Mouse (Mus musculus) common myeloid progenitor, adult 5-6 weeks (primary cell): Measurements from ENCODE around the gene 4933427D14Rik. TPM values are rescaled to one million over a fixed set of nuclear protein-coding genes. Genes with fewer than 3 reads are reported as not detected.

Experiments
- ATAC-seq: replicated peaks from 2 replicates; pipeline ENCODE4 v1.8.0; 2016; ENCODE audit warnings: low read depth, mild to moderate bottlenecking, moderate TSS enrichment, inconsistent platforms; ENCODE audit not compliant: poor library complexity, severe bottlenecking
- total RNA-seq: library from RNA; stranded (forward); fragments of 200-1000, 187-1606 nt; gene quantifications from 2 replicates; pipeline ENCODE4 v1.2.3, GENCODE M21; 2017

Gene 4933427D14Rik
- total RNA-seq, 1 experiment from 2014 or later: 21.7 TPM

DNA sequence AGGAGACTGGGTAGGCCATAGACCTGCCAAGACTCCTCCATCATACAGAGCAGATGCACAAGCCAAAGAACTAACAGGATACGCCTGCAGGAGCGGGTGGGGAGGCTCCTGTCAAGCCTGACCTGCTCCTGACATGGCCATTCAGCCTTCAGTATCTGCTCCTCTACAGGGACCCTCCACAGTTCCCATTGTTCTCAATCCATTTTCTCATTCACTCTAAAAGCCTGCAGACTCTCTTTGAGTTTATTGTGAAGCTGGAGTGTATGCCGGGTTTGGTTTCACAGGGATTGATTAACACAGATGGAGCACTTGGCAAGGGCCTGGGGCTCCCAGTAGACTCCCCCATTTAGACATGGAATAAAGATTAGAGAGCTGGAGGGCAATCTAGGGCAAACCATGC lies 59.3 kb downstream of the 4933427D14Rik start:
- no peak for ATAC-seq

DNA sequence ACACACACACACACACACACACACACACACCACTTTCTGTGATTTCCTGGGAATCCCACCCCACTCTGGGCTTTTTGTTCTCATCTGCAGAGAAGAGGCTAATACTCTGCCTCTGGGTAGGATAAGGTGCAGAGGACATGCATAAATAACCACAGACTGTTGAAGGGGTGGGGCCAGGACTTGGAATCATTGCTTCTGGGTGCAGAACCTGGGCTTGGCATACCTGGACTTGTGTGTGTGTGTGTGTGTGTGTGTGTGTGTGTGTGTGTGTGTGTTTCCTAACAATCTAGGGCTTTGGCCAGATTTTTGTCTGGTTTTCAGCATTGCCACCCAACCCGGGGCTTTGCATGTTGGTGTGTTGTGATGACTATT lies 61.4 kb downstream of the 4933427D14Rik start:
- no peak for ATAC-seq

DNA sequence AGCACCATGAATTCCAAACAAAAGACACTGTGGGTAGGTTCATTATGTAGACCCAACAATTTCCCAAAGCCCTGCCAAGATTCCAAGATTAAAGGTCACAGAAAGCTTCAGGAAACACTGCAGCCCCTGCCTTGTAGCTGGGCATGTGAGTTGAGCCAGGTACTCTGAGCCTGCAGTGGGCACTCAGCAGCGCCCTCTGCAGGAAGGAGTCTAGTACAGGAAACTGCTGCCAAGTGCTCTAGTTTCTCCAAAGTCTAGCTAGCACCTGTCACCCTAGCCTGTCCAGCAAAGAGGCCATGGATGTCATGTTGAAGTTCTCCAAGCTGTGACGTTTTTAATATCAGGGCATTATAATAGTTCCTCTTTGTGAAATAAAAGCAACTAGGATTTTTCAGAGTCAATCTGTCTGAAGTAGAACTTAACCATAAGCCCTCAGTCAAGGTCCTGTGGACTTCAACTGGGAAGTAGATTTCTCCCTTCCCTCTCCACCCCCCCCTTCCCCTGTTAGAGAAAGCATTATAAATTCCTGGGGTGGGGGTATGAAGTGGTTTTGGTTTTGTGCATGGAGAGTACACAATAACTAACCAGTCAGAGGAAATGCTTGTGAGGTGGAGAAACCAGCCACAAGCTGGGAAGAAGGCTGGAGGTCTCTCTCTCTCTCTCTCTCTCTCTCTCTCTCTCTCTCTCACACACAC lies 61.9 kb downstream of the 4933427D14Rik start:
- 0 out of 2 replicates have a peak, but pooled peaks have one; percentile 52 for ATAC-seq

DNA sequence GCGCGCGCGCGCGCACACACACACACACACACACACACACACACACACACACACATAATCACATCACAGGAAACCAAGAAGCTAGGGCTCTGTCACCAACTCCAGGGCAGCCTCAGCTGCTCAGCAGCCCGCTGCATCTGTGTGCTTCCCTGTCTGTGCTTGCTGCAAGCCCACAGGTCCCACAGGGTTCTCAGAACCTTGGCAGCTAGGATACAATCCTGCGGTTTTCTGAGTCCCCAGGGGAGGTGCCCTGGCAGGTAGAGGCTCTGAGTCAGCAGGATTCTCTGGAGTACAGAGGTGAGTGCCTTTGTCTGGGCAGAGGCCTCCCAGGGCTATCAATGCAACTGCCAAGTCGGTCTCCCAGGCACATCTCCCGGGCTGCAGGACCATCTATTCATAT lies 64.4 kb downstream of the 4933427D14Rik start:
- ATAC-seq: no peak

DNA sequence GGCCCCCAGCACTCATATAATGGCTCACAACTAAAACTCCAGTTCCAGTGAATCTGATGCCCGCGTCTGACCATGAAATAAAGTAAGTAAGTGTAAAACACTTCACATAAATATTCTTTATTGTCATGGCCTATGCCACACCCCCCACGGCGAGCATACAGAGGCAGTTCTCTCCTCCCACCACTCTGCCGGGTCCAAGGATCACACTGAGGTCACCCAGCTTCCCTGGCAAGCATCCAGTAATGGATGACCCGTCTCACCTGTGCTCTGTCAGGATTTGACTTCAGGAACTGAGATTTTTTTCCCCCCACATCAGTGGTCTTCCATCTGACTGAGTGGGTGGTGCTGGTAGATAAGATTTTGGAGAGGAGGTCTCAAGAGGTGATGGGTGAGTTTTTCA lies 67.1 kb downstream of the 4933427D14Rik start:
- no peak for ATAC-seq

DNA sequence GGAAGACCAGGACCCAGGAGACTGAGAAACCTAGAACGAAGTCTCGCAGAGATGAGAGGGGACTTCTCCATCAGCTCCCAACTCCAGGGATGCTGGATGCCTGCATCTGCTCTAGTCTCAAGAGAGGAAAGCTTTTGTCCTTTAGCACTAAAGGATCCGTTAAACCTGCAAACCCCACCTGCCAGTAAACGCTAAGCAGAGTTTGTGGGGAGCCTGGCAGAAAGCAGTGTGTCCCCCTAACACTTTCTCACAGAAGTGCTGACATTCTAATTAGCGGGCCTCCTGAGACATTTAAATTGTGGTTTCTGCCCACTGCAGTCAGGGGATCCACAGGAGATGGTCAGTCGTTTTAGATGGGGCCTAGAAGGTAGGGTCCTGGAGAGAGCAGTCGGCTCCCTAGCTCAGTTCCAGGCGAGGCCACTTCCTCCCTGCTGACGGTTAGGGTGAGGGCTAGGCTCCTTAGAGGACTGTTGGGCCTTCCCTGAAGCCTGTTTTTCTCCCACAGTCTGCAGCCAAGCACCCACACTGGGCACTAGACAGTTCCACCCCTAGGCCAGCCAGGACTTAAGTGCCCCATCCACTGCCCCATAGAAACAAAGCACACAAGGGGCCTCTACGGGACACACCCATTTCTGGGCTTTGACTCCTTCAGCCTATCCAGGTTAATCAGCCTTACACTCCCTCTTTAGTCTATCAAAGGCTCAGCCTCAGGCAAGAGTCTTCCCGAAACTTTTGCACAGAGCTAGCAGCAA lies 70.9 kb downstream of the 4933427D14Rik start:
- ATAC-seq: no peak

DNA sequence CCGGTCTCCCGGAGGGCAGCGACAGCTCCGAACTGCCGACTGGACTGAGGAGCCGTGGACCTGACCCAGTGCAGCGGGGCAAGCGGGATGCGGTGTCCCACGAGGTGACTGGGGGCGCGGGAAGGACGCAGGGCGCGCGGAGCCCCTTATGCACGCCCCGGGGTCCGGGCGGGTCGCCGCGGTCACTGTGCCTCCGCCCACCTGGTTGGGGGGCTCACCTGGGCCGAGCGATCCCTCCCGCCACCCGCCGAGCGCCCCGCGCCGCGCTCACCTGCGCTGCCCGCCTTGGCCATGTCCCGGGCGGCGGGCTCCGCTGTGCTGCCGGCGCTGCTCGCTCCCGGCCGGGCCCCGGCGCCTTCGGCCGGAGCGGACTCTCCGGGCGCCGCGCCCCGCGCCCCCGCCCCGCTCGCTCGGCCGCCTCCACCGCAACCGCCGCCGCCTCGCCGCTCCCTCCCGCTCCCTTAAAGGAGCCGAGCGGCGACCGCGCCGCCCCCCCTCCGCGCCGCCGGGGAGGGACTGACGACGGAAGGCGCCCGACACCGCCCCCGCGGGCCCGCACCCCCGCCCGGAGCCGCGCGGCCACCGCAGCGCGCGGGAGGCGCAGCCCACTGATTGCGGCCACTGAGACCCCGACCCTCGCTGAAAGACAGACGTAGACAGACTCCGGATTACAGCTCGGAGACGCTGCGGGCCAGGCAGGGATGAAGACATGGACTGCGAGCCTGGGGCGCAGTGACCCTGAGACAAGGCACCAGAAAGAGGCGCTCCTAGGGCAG lies 71.7 kb downstream of the 4933427D14Rik start, which contains the start of gene Pitpnm3:
Pitpnm3 (minus strand) TSS at position 396 of the 776 bp plus-strand sequence.
- no peak for ATAC-seq

DNA sequence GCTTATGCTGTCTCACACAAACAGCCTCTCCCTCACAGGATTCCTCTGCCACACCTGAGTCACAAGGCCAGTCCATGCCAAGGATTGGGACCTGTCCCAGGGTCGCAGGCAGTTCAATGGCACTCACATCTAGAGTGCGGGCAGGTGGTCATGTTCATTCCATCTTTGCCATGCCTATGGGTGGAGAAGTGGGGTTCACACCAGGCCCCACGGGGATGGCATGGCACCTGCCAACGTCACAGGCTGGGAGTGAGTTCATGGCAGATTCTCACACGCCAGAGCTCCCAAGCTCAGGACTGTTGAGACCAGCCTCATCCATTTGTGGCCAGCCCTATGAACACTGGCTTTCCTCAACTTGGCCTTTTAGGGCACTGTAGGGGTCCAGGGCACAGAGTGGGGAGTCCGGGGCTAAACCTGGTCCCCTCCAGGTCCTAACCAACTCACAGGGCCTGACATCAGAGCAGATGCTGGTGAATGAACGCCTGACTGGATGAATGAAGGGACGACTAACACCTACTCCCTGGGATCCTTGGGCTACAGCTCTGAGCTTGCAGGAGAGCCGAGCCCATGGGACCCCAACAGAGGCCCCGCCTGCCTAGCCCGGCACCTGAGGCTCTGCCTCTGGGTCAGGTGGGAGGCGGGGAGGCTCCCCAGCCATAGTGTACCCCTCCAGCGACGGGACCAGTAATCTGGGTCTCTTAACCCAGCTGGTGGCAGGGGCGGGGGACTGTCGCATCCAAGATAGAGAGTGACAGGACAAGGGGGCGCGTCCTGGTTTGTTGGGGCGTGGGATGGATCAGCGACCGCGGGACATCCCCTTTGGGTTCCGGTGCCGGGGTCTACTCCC lies 72.5 kb downstream of the 4933427D14Rik start:
- no peak for ATAC-seq

DNA sequence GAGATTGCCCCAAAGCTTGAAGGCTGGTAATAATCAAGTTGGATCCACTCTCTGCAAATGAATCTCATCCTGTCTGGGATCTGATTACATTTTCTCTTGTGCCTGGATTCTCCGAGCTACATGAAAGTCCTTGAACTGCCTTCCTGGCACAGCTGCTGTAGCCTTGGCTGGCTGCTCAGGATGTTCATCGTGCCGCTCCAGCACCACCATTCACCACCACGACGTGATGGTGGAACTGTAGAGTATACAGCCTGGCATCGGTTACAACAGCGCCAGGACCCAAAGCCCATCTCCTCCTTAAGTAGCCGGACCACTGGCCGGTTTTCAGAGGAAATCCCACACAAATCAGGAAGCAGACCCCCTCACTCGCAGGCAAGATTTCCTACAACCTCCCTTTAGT lies 74.2 kb downstream of the 4933427D14Rik start:
- ATAC-seq: no peak

DNA sequence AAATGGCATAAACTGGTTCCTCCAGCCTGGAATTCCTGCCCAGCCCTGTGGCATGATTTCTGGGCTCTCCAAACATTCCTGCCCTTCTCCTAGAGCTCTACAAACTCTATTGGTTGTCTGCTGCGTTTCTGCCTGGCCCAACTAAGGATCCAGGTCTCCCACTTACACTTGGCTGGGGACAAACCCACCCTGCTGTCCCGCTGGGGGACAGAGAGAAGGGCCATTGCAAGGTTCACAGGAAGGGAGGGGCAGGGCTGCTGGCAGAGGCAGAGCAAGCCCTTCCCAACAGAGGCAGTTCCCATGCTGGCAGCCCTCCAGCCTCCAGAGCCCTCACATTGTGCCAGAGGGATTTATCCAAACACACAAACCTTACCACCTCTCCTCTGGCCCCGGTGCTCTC lies 75.0 kb downstream of the 4933427D14Rik start:
- no peak for ATAC-seq

DNA sequence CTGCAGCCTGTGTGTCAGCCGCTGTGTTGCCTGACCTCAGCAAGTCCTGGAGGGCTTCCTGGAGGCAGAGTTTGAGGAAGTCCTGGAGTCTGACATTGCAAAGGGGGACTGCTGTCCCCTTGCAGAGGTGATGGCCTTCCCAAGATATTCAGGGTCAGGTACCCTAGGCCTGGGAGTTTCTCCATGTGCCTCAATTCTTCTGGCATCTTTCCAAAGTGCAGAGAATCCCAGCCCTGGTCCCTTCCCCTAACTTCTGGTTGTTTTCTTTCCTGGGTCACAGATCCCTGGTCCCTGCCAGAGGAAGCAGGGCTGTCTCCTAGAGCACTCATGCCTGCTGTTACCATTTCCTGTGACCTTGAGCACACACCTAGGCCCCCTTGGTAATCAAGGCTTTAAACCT lies 75.6 kb downstream of the 4933427D14Rik start:
- no peak for ATAC-seq

DNA sequence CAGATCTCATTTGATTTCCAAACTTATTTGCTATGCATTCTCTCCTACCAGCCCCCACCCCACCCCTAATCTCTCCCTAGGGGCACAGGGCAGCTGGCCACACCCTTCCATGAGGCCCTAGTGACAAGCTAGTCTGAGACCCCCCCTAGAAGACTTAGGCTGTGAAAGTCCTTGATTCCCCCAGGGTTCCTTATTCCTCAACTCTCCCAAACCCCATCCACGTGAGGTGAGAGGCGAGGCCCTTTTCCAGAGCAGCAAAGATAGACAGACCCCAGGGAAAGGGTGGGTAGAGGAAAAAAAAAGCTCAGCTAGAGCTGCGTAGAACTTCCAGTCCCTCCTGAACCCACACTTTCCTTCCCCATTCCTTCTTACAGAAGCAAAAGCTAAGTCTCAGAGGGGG lies 76.4 kb downstream of the 4933427D14Rik start:
- no peak for ATAC-seq

DNA sequence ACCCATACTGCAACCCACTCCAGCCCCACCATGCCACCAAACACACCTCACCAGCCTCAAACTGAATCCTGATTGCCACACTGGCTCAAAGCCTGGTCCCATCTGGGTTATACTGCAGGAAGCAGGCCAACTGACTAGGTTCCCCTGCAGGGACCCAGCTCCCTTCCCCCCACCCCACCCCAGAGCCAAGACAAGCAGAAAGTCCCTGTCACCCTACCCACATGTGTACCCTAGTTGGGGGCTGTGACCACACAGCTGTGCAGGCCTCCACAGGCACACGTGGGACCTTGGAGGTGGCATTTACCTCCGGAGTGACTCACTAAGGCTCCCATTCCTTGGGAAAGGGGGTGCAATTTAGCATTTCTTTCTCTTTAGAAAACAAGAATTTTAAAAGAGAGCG lies 76.8 kb downstream of the 4933427D14Rik start:
- no peak for ATAC-seq

DNA sequence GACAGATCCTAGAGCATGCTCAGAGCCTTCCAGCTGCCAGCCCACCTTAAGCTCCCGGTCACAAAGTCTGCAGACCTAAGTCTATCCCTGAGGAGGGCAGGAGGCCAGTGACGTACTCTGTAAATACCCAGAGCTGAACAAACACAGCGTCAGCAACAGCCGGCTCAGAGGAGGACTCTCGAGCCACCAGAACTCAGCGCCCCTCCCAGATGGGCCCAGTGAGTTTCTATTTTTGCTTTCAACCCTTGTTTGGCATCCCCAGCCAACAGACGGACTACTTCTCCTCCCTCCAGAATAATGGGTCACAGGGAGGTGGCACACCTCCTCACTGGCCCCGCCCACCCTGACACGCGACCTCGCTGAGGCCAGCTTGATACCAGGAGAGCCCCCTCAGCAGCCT lies 77.2 kb downstream of the 4933427D14Rik start:
- ATAC-seq: no peak

DNA sequence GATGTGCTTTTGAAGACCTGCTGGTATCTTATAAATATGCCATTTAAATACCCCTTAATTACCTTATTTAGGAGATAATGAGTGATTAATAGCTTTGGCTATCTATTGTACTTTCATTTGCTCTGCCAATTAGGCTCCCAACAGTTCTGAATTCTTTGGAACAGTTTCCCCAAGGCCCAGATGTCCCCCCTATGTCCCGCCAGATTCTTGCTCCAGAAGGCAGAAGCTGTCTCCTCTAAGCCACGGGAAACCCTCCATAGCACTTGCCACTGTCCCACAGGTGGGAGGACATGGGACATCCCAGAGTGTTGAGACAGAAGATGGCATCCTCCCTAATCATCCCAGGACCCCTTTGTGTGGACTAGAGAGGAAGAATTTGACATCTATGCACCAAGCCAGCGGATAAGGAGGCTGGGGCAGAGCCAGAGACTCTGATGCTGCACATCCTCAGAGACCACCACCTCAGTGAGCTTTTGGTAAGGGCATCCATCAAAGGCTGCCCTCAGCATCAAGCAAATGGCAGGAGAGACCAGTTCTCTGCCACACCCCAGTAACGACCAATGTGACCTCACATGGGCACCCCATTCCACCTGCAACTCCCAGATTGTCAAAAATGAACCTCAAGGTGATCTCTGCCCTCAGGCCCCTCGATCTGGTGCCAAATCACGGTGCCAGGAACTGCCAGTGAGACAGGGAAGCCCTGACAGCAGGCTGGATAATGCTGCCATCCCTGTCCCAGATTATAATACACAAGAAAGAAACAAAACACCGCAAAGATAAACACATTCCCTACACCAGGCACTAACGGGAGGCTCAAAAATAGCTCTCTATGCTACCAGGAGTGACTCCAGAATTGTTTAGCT lies 78.0 kb downstream of the 4933427D14Rik start:
- ATAC-seq: no peak

DNA sequence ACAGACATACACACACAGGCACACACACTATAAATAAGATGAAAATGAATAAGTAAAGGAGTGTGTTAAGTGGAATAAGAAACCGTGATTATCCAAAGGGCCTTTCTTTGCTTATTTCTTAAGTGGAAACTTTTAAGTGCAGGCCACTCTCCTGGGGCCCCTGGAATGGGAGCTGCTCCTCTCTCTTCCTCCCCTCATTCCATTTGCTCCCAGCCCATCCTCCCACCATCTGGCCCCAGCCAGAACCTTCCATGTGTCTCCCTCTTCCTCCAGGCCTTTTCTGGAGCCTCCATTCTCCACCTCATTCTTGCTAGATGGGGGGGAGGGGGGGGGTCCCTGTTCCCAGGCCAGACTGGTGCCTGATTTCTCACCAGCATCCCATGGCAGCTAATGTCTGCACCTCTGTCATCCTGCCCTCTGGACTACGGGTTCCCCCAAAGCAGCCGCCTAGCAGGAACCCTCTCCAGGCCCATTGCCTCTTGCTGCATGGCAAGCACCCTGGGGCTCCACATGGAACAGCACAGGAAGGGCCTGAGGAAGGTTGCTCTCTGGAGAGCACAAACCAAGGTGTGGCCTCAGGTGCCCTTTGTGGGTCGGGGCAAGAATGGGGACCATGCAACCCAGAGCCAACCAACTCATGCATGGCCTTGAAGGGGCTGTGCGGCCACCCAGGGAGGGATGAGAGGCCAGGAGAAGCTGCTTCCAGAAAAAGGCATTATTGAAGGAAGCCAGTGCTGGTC lies 79.6 kb downstream of the 4933427D14Rik start:
- no peak for ATAC-seq

DNA sequence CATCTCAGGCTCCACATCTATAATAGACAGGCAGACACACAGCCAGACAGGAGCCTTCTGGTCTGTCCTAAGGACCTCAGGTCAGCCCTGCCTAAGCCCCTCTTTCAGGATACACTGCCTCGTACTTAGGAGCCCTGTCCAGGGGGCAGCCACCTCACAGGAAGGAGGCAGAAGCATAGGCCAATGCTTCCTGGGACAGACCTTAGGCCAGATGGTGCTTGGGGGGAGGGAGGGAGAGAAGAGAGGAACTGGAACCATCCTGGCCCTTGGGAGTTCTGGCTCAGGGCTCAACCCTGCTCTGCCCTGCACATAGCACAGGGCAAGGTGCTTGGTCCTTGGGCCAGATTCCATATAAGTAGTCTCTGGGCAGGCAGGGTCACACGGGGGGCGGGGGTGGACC lies 81.5 kb downstream of the 4933427D14Rik start:
- no peak for ATAC-seq

DNA sequence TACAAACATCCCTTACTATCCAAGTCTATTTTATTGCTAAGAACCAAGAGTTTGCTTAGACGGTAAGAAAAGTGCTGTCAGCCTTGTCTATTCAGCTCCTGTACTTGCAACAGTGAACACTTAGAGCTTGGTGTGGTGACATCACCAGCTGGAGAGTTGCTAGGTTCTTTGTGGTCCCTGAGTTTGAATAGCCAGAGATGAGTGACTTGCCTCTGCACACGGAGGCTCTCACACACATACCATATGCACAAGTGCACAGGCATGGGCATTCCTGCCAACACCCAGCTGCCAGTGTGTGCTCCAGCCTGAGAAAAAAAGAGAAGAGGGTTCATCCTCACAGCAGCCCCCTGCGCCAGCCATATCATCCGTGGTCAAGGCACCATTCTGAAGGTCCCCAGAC lies 83.7 kb downstream of the 4933427D14Rik start:
- ATAC-seq: no peak
